Mouse (Mus musculus) midbrain, embryonic 14.5 days (tissue): Measurements from ENCODE around the gene Fbxo22. TPM values are rescaled to one million over a fixed set of nuclear protein-coding genes. Genes with fewer than 3 reads are reported as not detected.

ENCODE experiments used
- ATAC-seq: fragments of 200-750 bp; cut with Nextera tagmentation; 2 replicates; pipeline ENCODE4 v1.8.0; 2017; ENCODE audit warnings: moderate number of reproducible peaks, moderate library complexity; ENCODE audit not compliant: low FRiP score, low TSS enrichment
- DNase-seq: peaks from one replicate; pipeline ENCODE4 v3.0.0-alpha.2; 2015
- H3K27ac ChIP-seq: fragments of 300-500 bp; sonication (generic); replicated peaks from 2 replicates; pipeline ENCODE4 v1.5.1; 2014; ENCODE audit warnings: mild to moderate bottlenecking, low read depth, low read length, moderate library complexity
- H3K27me3 ChIP-seq: fragments of 300-500 bp; sonication (generic); 2 replicates; pipeline ENCODE4 v1.6.1; 2014; ENCODE audit warnings: low read length, control low read depth, mixed read lengths; ENCODE audit not compliant: control insufficient read depth, insufficient read depth
- H3K36me3 ChIP-seq: fragments of 300-500 bp; sonication (generic); 2 replicates; pipeline ENCODE4 v1.6.1; 2014; ENCODE audit warnings: low read length, control low read depth; ENCODE audit not compliant: control insufficient read depth, insufficient read depth
- H3K4me1 ChIP-seq: fragments of 300-500 bp; sonication (generic); 2 replicates; pipeline ENCODE4 v1.6.1; 2014; ENCODE audit warnings: mild to moderate bottlenecking, antibody characterized with exemption, low read length, control low read depth; ENCODE audit not compliant: control insufficient read depth, insufficient read depth
- H3K4me2 ChIP-seq: fragments of 300-500 bp; sonication (generic); 2 replicates; pipeline ENCODE4 v1.6.1; 2014; ENCODE audit warnings: mild to moderate bottlenecking, low read length, moderate library complexity
- H3K4me3 ChIP-seq: fragments of 300-500 bp; sonication (generic); replicated peaks from 2 replicates; pipeline ENCODE4 v1.5.1; 2014; ENCODE audit warnings: low read depth, low read length
- H3K9ac ChIP-seq: fragments of 300-500 bp; sonication (generic); replicated peaks from 2 replicates; pipeline ENCODE4 v1.6.1; 2014; ENCODE audit warnings: mild to moderate bottlenecking, low read length, moderate library complexity
- H3K9me3 ChIP-seq: fragments of 300-500 bp; sonication (generic); 2 replicates; pipeline ENCODE4 v1.6.1; 2016; ENCODE audit warnings: low read length, control low read depth, mixed read lengths; ENCODE audit not compliant: control insufficient read depth
- WGBS: fragments of 180-500 bp; shearing (Covaris S2); extraction: QIAGEN DNeasy Blood & Tissue Kit; methylation state at CpG from one replicate; pipeline ENCODE4 v1.1.7; 2014; 5-methylcytosine and 5-hydroxymethylcytosine counted together
- polyA plus RNA-seq: library from polyadenylated mRNA; unstranded; fragments of >200 nt; fragmentation: Nextera tagmentation; extraction: Ambion mirVana; gene quantifications from 2 replicates; pipeline ENCODE4 v1.2.1, GENCODE M21; 2014

Gene Fbxo22
- polyA plus RNA-seq, 1 experiment from 2014 or later: 90.4 TPM

DNA sequence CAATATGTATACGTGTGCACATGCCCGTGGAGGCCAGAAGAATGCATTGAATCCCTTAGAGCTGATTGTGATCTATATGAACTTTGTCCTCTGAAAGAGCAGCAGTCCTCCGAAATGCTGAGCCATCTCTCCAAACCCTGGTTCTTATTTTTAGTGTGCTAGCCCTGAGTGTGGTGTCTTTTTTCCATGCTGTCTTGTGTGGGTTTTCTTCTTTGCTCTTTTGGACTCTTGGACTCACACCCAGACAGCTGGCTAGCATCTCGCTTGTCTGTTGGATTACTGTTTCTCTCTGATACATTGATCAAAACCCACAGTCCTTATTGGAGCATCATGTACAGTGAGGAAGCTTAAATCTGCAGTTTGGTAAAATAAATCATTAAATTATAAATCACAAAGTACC, 2.9 kb downstream of the Fbxo22 start:
- peaks cover 27% of the 10 kb centered on the region for H3K36me3 ChIP-seq
- no peak overlapping the region for H3K4me3 ChIP-seq
- H3K9ac ChIP-seq: no peak overlapping the region
- ATAC-seq: no peak
- peaks cover 21% of the 10 kb centered on the region for H3K4me1 ChIP-seq
- WGBS: 85% methylated on average over 4 of the region's 4 CpGs
- H3K4me2 ChIP-seq: no peak overlapping the region
- H3K27ac ChIP-seq: no peak overlapping the region
- H3K27me3 ChIP-seq: no peaks in the 10 kb centered on the region
- H3K9me3 ChIP-seq: no peaks in the 10 kb centered on the region
- DNase-seq: no peak

- DNase-seq (no peak), ATAC-seq (no peak)
- no peak overlapping the region for H3K9ac ChIP-seq
- H3K27me3 ChIP-seq: no peaks in the 10 kb centered on the region
- no peak overlapping the region for H3K27ac ChIP-seq
- H3K36me3 ChIP-seq: peaks cover 44% of the 10 kb centered on the region
- H3K4me2 ChIP-seq: no peak overlapping the region
- H3K9me3 ChIP-seq: no peaks in the 10 kb centered on the region
- no peak overlapping the region for H3K4me3 ChIP-seq
- 100% methylated on average over 1 of the region's 1 CpGs for WGBS
- H3K4me1 ChIP-seq: peaks cover 16% of the 10 kb centered on the region
Observed at GRCm38 (mm10) chr9:55213396-55213795, 4.7 kb downstream of the Fbxo22 start.

- WGBS: 90% methylated on average over 3 of the region's 3 CpGs
- Histone ChIP-seq H3K27me3 (no peaks in the 10 kb centered on the region), H3K9me3 (no peaks in the 10 kb centered on the region), H3K4me3 (no peak overlapping the region), H3K9ac (no peak overlapping the region), H3K4me1 (peaks cover 9% of the 10 kb centered on the region), H3K36me3 (peaks cover 60% of the 10 kb centered on the region), H3K27ac (no peak overlapping the region), H3K4me2 (no peak overlapping the region)
- DNase-seq (no peak), ATAC-seq (no peak)
Observed at GRCm38 (mm10) chr9:55215056-55215455, 6.3 kb downstream of the Fbxo22 start.

GRCm38 (mm10) chr9:55215648-55216047, 6.9 kb downstream of the Fbxo22 start:
- Histone ChIP-seq H3K4me3 (no peak overlapping the region), H3K4me2 (no peak overlapping the region), H3K27ac (no peak overlapping the region), H3K36me3 (peaks cover 66% of the 10 kb centered on the region), H3K9ac (no peak overlapping the region), H3K9me3 (no peaks in the 10 kb centered on the region), H3K27me3 (no peaks in the 10 kb centered on the region), H3K4me1 (peaks cover 4% of the 10 kb centered on the region; the same call in 1 of the 2 replicates)
- DNase-seq (no peak), ATAC-seq (no peak)
- WGBS: 86% methylated on average over 3 of the region's 3 CpGs

GRCm38 (mm10) chr9:55216078-55216477, 7.4 kb downstream of the Fbxo22 start:
- Histone ChIP-seq H3K4me2 (no peak overlapping the region), H3K9me3 (no peaks in the 10 kb centered on the region), H3K27ac (no peak overlapping the region), H3K4me3 (no peak overlapping the region), H3K9ac (no peak overlapping the region), H3K27me3 (no peaks in the 10 kb centered on the region), H3K4me1 (0 out of 2 replicates have a peak, but pooled peaks cover 2% of the 10 kb centered on the region), H3K36me3 (peaks cover 70% of the 10 kb centered on the region)
- ATAC-seq (no peak), DNase-seq (no peak)
- WGBS: 50% methylated on average over 2 of the region's 2 CpGs

DNA sequence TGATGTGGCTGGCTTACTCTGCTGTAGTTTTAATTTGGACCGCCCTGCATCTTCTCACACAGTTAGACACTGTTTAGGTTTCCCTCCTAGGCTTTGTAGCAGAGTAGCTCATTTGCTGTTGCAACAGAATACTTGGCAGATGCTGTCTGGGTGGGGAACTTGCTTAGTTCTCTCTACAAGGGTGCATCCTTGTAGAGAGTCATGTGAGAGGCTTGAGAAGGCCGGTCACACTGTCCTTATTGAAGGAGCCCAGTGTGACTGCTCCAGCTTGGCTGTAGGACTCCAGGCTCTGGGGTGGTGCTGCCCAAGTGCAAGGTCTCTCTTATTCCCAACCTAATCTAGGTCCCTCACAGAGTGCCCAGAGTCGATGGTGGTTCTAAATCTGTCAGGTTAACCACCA, 8.7 kb downstream of the Fbxo22 start:
- Histone ChIP-seq H3K4me1 (no peaks in the 10 kb centered on the region), H3K27me3 (no peaks in the 10 kb centered on the region), H3K9ac (no peak overlapping the region), H3K4me3 (no peak overlapping the region), H3K27ac (no peak overlapping the region), H3K9me3 (no peaks in the 10 kb centered on the region), H3K36me3 (peaks cover 83% of the 10 kb centered on the region), H3K4me2 (no peak overlapping the region)
- 100% methylated on average over 3 of the region's 3 CpGs for WGBS
- no peak for ATAC-seq
- no peak for DNase-seq

DNA sequence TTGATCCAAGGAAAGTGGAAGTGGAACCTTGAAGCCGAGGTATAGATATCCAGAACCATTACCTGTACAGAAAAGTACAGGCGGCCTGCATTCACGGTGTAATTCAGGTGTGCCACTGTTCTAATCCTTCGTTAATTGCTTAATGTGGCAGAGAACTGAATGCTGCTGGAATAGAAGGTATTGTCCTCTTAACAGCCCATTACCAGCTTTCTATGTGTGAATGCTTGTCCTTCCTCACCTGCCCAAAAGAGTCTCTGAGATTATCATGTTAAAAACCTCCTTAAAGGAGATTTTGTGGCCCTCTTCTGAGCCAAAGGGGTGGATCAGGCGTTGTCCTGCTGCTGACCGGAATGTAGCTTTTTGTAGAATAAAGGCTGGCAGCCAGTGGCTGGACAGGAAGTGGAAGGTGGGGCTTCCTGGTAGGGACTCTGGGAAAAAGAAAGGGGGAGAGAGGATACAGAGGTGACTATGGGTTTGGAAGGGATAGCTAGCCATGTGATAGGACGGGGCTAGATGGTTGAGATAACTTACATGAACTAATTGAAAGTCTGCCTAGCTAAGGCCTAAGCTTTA, 16.5 kb downstream of the Fbxo22 start:
- DNase-seq: no peak
- Histone ChIP-seq H3K4me3 (no peak overlapping the region), H3K9me3 (no peaks in the 10 kb centered on the region), H3K27ac (no peak overlapping the region), H3K4me2 (no peak overlapping the region), H3K27me3 (no peaks in the 10 kb centered on the region), H3K36me3 (peaks cover 57% of the 10 kb centered on the region), H3K4me1 (no peaks in the 10 kb centered on the region), H3K9ac (no peak overlapping the region)
- ATAC-seq: no peak
- 90% methylated on average over 7 of the region's 7 CpGs for WGBS

- Histone ChIP-seq H3K4me2 (no peak overlapping the region), H3K9me3 (no peaks in the 10 kb centered on the region), H3K27me3 (no peaks in the 10 kb centered on the region), H3K27ac (no peak overlapping the region), H3K9ac (no peak overlapping the region), H3K4me3 (no peak overlapping the region), H3K4me1 (no peaks in the 10 kb centered on the region), H3K36me3 (peaks cover 47% of the 10 kb centered on the region)
- ATAC-seq: no peak
- 72% methylated on average over 3 of the region's 3 CpGs for WGBS
- DNase-seq: peak; percentile 28
Observed at GRCm38 (mm10) chr9:55226251-55226650, 17.5 kb downstream of the Fbxo22 start.

- Histone ChIP-seq H3K4me1 (no peaks in the 10 kb centered on the region), H3K9me3 (no peaks in the 10 kb centered on the region), H3K4me3 (no peak overlapping the region), H3K36me3 (peaks cover 28% of the 10 kb centered on the region), H3K27ac (no peak overlapping the region), H3K27me3 (no peaks in the 10 kb centered on the region), H3K9ac (no peak overlapping the region), H3K4me2 (no peak overlapping the region)
- WGBS: 95% methylated on average over 4 of the region's 4 CpGs
- ATAC-seq (no peak), DNase-seq (no peak)
Observed at GRCm38 (mm10) chr9:55228149-55228548, 19.4 kb downstream of the Fbxo22 start.
